Mouse (Mus musculus) liver, embryonic 14.5 days (tissue): ENCODE measurements around the gene 4930590J08Rik.
"Not testable (repeated sequence)": the region's sequence is repeated elsewhere in the genome, so short reads cannot be mapped to it uniquely, and the experiment has no call there.

Experiments used
- CTCF ChIP-seq: IDR thresholded peaks from 2 replicates; pipeline ENCODE4 v1.5.1; 2016; ENCODE audit warnings: antibody characterized with exemption, low read depth, control low read depth
- EP300 ChIP-seq: IDR thresholded peaks from 2 replicates; pipeline ENCODE4 v1.6.1; 2016; ENCODE audit warnings: antibody characterized with exemption, low read depth

DNA sequence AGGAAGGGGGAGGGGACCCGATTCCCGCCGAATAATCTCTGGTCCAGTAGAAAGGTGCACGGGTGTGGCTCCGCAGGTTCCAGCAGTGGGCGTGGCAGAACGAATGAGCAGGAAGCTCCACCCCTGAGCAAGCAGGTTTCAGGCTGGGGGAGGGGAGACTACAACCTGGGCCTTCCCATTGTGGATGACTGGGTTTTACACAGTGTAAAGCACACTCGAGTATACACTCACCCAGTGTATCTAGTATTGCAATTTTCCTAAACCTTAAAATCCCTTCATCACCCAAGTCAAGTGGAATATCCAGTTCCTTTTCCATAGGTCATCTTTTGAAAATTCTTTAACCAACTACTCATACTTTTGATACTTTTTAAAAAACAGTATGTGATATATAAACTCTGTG lies 55.4 kb downstream of the 4930590J08Rik start:
- TF ChIP-seq CTCF, EP300: not testable (repeated sequence)
